Mouse (Mus musculus) liver, adult (tissue): ENCODE measurements around the gene 1700001K19Rik.

Source experiments
- GATA4 ChIP-seq: IDR thresholded peaks from 2 replicates; pipeline ENCODE4 v1.6.1; 2014; ENCODE audit warnings: mild to moderate bottlenecking, low read length; ENCODE audit not compliant: insufficient replicate concordance

The 1700001K19Rik gene

DNA sequence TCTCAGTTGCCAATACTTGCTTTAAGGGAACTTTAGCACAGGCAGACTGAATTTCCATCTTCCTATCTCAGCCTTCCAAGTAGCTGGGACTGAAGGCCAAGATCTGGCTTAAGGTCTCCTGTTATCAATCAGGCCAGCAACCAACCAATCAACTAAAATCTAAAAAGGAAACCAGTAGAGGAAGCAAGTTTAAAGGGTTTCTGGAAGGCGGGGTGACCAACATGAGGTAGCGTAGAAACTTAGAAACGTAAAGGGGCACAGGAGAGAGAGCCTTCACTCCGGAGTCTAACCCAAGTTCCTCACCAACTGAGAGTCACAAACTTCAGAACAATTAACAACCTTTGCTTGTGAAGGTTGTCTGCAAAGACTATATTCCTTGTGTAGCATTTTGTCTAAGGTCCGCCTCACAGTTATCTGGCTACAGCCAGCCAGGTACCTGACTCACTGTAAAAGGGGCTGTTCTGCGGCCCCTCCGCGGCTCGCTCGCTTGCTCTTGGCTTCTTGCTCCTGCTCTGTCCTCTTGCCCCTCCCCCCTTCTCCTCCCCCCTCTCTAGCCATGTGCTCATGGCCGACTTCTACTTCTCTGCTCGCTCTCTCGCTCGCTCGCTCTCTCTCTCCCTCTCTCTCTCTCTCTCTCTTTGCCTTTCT, 16.2 kb upstream of the 1700001K19Rik start:
- no peak for TF ChIP-seq GATA4

DNA sequence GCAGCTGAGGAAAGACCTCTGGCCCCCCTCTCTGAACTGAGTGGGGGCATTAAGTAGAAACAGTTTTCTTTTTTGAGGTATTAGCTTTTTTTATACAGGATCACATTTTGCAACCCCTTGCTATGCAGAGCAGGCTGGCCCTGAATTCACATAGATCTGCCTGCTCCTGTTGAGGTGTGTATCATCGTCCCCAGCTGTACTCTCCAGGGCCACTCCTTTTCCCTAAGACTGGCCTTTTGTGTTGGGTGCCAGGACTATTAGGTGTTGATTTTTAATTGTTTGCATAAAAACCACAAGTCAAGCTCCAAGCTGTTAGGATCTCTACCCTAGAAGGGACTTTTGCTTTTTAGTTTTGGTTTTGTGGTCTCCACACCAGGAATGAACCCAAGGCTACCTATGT, 15.7 kb upstream of the 1700001K19Rik start:
- TF ChIP-seq GATA4 = no peak

DNA sequence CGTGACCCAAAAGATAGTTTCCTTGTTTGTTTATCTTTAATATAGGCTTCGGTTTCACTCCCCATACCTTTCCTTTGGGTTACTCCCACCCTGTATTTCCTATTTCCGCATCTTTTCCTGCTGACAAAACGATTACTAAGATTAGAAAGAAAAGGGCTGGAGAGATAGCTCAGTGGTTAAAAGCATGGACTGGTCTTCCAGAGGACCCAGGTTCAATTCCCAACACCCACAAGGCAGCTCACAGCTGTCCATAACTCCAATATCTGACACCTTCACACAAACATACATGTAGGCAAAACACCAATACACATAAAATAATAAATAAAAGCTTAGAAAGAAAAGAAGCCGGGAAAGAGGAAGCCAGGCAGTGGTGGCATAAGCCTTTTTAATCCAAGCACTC, 15.0 kb upstream of the 1700001K19Rik start:
- TF ChIP-seq GATA4 = no peak

GRCm38 (mm10) chr12:110696975-110697400, 14.6 kb upstream of the 1700001K19Rik start:
- TF ChIP-seq GATA4 = no peak

GRCm38 (mm10) chr12:110696173-110696974, 14.0 kb upstream of the 1700001K19Rik start:
- no peak; the same call in 1 of the 2 replicates for TF ChIP-seq GATA4

- TF ChIP-seq GATA4 = 0 out of 2 replicates have a peak, but pooled peaks have one; percentile 22
Observed at GRCm38 (mm10) chr12:110695676-110696171, 13.3 kb upstream of the 1700001K19Rik start.

GRCm38 (mm10) chr12:110689919-110690643, 7.7 kb upstream of the 1700001K19Rik start:
- TF ChIP-seq GATA4 = no peak

- no peak for TF ChIP-seq GATA4
Observed at GRCm38 (mm10) chr12:110687894-110688734, 5.7 kb upstream of the 1700001K19Rik start.

DNA sequence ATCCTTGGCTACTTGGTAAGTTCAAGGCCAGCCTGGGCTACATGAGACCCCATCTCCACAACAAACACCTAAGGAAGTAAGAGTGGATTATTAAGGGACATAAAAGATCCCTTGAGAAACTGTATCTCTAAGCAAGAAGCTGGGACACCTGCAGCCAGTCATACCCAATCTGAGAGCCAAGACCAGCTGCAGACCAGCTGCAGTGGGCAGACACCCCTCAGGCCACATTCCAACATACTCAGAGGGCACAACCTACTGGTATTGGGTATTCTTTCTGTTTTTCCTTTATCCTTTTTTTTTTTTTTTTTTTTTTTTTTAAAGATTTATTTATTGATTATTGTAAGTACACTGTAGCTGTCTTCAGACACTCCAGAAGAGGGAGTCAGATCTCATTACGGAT, 1.2 kb upstream of the 1700001K19Rik start:
- TF ChIP-seq GATA4 = no peak

DNA sequence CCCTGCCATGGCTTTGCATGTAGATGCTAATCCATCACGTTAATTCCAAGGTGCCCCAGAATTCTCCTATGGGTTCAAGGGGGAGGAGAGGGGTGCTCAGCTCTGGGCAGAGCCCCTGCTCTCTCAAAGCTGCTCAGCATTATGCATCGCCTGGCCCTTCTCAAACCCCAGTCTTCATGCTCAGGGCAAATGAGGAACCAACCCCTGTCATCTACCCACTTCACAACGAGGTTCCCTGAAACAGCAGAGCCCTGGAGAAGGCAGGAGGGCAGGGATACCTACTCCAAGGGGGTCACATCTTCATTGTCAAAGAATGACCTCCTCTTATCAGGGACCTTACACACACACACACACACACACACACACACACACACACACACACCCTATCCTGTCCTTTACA, 541 bp downstream of the 1700001K19Rik start:
- no peak for TF ChIP-seq GATA4

GRCm38 (mm10) chr12:110681191-110681590, 1.2 kb downstream of the 1700001K19Rik start:
- TF ChIP-seq GATA4 = no peak

- TF ChIP-seq GATA4 = no peak
Observed at GRCm38 (mm10) chr12:110674243-110674642, 8.2 kb downstream of the 1700001K19Rik start.

DNA sequence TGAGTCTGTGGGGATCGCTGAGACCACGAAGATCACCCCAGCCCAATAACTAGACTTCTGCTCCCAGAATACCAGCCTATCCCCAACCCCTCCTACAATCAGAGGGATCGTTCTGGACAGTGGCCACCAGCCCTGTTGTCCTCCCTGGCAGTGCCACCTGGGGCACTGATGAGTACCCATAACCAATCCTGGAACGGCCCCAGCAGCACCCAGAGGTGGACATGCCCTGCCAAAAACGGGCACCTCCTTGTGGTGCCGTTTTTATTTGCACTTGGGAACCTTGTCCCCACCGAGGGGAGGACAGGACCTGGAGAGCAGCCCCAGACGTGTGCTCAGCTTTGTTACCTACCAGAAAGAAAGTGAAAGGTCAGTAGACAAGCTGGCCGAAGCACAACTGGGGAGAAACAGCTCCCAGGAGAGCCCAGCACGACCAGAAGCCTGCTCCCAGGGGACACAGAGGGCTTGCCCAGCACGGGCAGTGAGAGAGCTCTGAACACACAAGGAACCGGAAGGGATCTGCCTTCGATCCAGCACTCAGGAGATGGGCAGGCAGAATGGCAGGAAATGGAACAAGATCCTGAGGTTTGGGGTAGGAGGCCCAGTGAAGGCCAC, 14.8 kb downstream of the 1700001K19Rik start:
- TF ChIP-seq GATA4 = no peak

- TF ChIP-seq GATA4 = no peak
Observed at GRCm38 (mm10) chr12:110661746-110662145, 20.7 kb downstream of the 1700001K19Rik start.

DNA sequence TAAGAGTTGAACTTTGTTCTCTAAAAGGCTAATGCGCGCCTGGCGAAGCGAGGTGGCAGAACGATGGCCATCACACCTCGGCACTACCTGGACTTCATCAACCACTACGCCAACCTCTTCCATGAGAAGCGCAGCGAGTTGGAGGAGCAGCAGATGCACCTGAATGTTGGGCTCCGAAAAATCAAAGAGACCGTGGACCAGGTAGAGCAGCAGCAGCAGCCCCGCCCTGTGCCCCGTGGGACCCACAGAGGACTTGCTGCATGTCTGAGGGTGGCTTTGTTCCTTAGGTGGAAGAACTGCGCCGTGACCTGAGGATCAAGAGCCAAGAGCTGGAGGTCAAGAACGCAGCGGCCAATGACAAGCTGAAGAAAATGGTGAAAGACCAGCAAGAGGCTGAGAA, 31.0 kb downstream of the 1700001K19Rik start:
- TF ChIP-seq GATA4 = no peak

GRCm38 (mm10) chr12:110650241-110650641, 32.2 kb downstream of the 1700001K19Rik start:
- TF ChIP-seq GATA4 = no peak
